Mouse (Mus musculus) adrenal gland, adult 8-10 months (tissue): ENCODE data around the gene Trim34a. TPM values are rescaled to one million over a fixed set of nuclear protein-coding genes. Genes with fewer than 3 reads are reported as not detected.

ENCODE experiments used
- total RNA-seq, 4 experiments: library from RNA; stranded (reverse); gene quantifications; 2 replicates each; pipeline ENCODE4 v1.2.4; 2022

Gene Trim34a
- total RNA-seq, 4 experiments from 2014 or later: 8.2 to 11.6 (median 11.0) TPM

Other genes with a start within 250 kb of the Trim34a start
- gene Olfr638, start 245.7 kb upstream of the Trim34a start, total RNA-seq: not detected
- under 1 TPM in 2 of 4 experiments, not detected in 2; 0.05 to 0.09 TPM for gene Olfr639, start 227.2 kb upstream of the Trim34a start, total RNA-seq
- not detected for gene Olfr640, start 218.9 kb upstream of the Trim34a start, total RNA-seq
- gene Olfr641, start 209.0 kb upstream of the Trim34a start, total RNA-seq: not detected
- not detected for gene Olfr642, start 191.8 kb upstream of the Trim34a start, total RNA-seq
- not detected for gene 4930516K23Rik, start 183.0 kb upstream of the Trim34a start, total RNA-seq
- not detected for gene Olfr644, start 172.6 kb upstream of the Trim34a start, total RNA-seq
- gene Olfr645, start 159.0 kb upstream of the Trim34a start, total RNA-seq: not detected
- not detected for gene Olfr646, start 139.6 kb upstream of the Trim34a start, total RNA-seq
- not detected for gene Ubqln5, start 114.6 kb upstream of the Trim34a start, total RNA-seq
- not detected for gene Olfr643, start 107.1 kb upstream of the Trim34a start, total RNA-seq
- not detected for gene Ubqln3, start 101.2 kb upstream of the Trim34a start, total RNA-seq
- not detected for gene Ubqlnl, start 93.9 kb upstream of the Trim34a start, total RNA-seq
- not detected for gene Olfm5, start 79.6 kb upstream of the Trim34a start, total RNA-seq
- gene Olfr648, start 61.1 kb upstream of the Trim34a start, total RNA-seq: under 1 TPM in 1 of 4 experiments, not detected in 3; 0.15 TPM
- gene Olfr649, start 48.5 kb upstream of the Trim34a start, total RNA-seq: not detected
- 1 to 10 TPM in 2 of 4 experiments, under 1 TPM in 2; 0.41 to 1.8 (median 1.0) TPM for gene Trim6, start 25.7 kb upstream of the Trim34a start, total RNA-seq
- gene Trim5, start 43.6 kb downstream of the Trim34a start, total RNA-seq: 1 to 10 TPM; 4.7 to 6.5 (median 6.1) TPM
- 10 to 100 TPM; 17.0 to 20.9 (median 19.4) TPM for gene Trim12a, start 71.0 kb downstream of the Trim34a start, total RNA-seq
- gene Trim34b, start 85.0 kb downstream of the Trim34a start, total RNA-seq: 1 to 10 TPM in 1 of 4 experiments, under 1 TPM in 3; 0.38 to 2.0 (median 0.57) TPM
- 10 to 100 TPM; 13.7 to 15.9 (median 15.1) TPM for gene Trim12c, start 108.9 kb downstream of the Trim34a start, total RNA-seq
- gene Trim30b, start 125.4 kb downstream of the Trim34a start, total RNA-seq: under 1 TPM in 3 of 4 experiments, not detected in 1; 0.06 to 0.24 (median 0.22) TPM
- under 1 TPM in 2 of 4 experiments, not detected in 2; 0.16 to 0.17 TPM for gene Trim30c, start 156.4 kb downstream of the Trim34a start, total RNA-seq
- gene Trim30a, start 220.7 kb downstream of the Trim34a start, total RNA-seq: 1 to 10 TPM; 5.7 to 9.1 (median 6.5) TPM